Mouse (Mus musculus) ES-E14 (cell line): Measurements from ENCODE around the gene Spop. TPM values are rescaled to one million over a fixed set of nuclear protein-coding genes. Genes with fewer than 3 reads are reported as not detected.

Source experiments
- DNase-seq: peaks from one replicate; pipeline ENCODE4 v3.0.0-alpha.2; 2013; ENCODE audit warnings: low read depth, low spot score
- H3K27ac ChIP-seq: 2 replicates; pipeline ENCODE4 v1.5.1; 2012; ENCODE audit warnings: low read depth, mild to moderate bottlenecking, low read length, moderate library complexity, mixed read lengths; ENCODE audit not compliant: poor library complexity, insufficient read depth, severe bottlenecking
- H3K36me3 ChIP-seq: 2 replicates; pipeline ENCODE4 v1.6.1; 2012; ENCODE audit warnings: mild to moderate bottlenecking, low read length, moderate library complexity, mixed read lengths; ENCODE audit not compliant: control insufficient read depth, poor library complexity, insufficient read depth, severe bottlenecking
- H3K4me1 ChIP-seq, 2 experiments: fragments of 150-350 bp in 1 of 2; sonication (generic) in 1 of 2; 2 replicates each; pipeline ENCODE4 v1.6.1; 2012; ENCODE audit warnings: low read length in 2 of 2, mild to moderate bottlenecking in 1 of 2, mixed read lengths in 1 of 2; ENCODE audit not compliant: control insufficient read depth in 2 of 2, insufficient read depth in 2 of 2, poor library complexity in 1 of 2
- H3K4me3 ChIP-seq, 2 experiments: fragments of 150-350 bp in 1 of 2; sonication (generic) in 1 of 2; 2 replicates each; pipeline ENCODE4 v1.5.1; 2012; ENCODE audit warnings: low read length in 2 of 2, low read depth in 1 of 2, mild to moderate bottlenecking in 1 of 2, mixed read lengths in 1 of 2; ENCODE audit not compliant: insufficient read depth in 1 of 2, poor library complexity in 1 of 2, severe bottlenecking in 1 of 2
- H3K9ac ChIP-seq: 2 replicates; pipeline ENCODE4 v1.6.1; 2012; ENCODE audit warnings: low read depth, mild to moderate bottlenecking, low read length, mixed read lengths; ENCODE audit not compliant: poor library complexity, insufficient read depth, severe bottlenecking
- H3K9me3 ChIP-seq: fragments of 150-350 bp; sonication (generic); 2 replicates; pipeline ENCODE4 v1.6.1; 2012; ENCODE audit warnings: low read depth, mild to moderate bottlenecking, low read length; ENCODE audit not compliant: control insufficient read depth, insufficient read depth
- CHD2 ChIP-seq: IDR thresholded peaks from 2 replicates; pipeline ENCODE4 v1.6.1; 2014; ENCODE audit warnings: mild to moderate bottlenecking, low read depth, low read length, inconsistent platforms
- HCFC1 ChIP-seq: IDR thresholded peaks from 2 replicates; pipeline ENCODE4 v1.6.1; 2012; ENCODE audit warnings: low read length, inconsistent platforms, borderline replicate concordance; ENCODE audit not compliant: insufficient read depth
- MAFK ChIP-seq: IDR thresholded peaks from 2 replicates; pipeline ENCODE4 v1.6.1; 2014; ENCODE audit warnings: mild to moderate bottlenecking, low read depth, low read length, inconsistent platforms; ENCODE audit not compliant: insufficient read depth
- ZC3H11A ChIP-seq: IDR thresholded peaks from 2 replicates; pipeline ENCODE4 v1.6.1; 2012; ENCODE audit warnings: low read depth, mild to moderate bottlenecking, inconsistent platforms, low read length, borderline replicate concordance
- ZNF384 ChIP-seq: IDR thresholded peaks from 2 replicates; pipeline ENCODE4 v1.6.1; 2012; ENCODE audit warnings: low read depth, low read length, inconsistent platforms
- in situ Hi-C, 2 experiments: fragments of 600-800 bp; cut with MboI; formaldehyde crosslinking; loops; one replicate each; pipeline ENCODE4 v1.15.1; 2025; ENCODE audit warnings: low sequenced_read_pairs in 2 of 2, inconsistent platforms in 1 of 2; ENCODE audit not compliant: unreplicated experiment in 2 of 2
- total RNA-seq: library from RNA; depleted of rRNA; stranded (reverse); fragments of 300-350 nt; gene quantifications from 2 replicates; pipeline ENCODE4 v1.2.3, GENCODE M21; 2012

The Spop gene
- total RNA-seq, 1 experiment = 30.8 TPM

GRCm38 (mm10) chr11:95371182-95371581 lies 42.7 kb upstream of the Spop start:
- no peak overlapping the region for H3K4me3 ChIP-seq
- H3K4me1 ChIP-seq = peaks cover 0 to 1% of the 10 kb centered on the region in 2 experiments; a peak in 1 of 4 replicates
- no peak overlapping the region for H3K9ac ChIP-seq
- peaks cover 31% of the 10 kb centered on the region for H3K36me3 ChIP-seq
- in situ Hi-C loops = no loop called here
- TF ChIP-seq HCFC1 (no peak), ZNF384 (0 out of 2 replicates have a peak, but pooled peaks have one; percentile 60)
- no peaks in the 10 kb centered on the region for H3K9me3 ChIP-seq
- H3K27ac ChIP-seq = no peak overlapping the region
- DNase-seq = no peak

- peaks cover 39% of the 10 kb centered on the region for H3K36me3 ChIP-seq
- H3K4me3 ChIP-seq = no peak overlapping the region
- no peak overlapping the region for H3K9ac ChIP-seq
- no peak overlapping the region for H3K27ac ChIP-seq
- H3K4me1 ChIP-seq = no peaks in the 10 kb centered on the region
- no peak for TF ChIP-seq ZNF384
- TF ChIP-seq CHD2 = no peak
- no peak for TF ChIP-seq ZC3H11A
- in situ Hi-C loops = no loop called here
- no peak for DNase-seq
- H3K9me3 ChIP-seq = no peaks in the 10 kb centered on the region
Measured at GRCm38 (mm10) chr11:95378926-95379325, 35.0 kb upstream of the Spop start.

DNA sequence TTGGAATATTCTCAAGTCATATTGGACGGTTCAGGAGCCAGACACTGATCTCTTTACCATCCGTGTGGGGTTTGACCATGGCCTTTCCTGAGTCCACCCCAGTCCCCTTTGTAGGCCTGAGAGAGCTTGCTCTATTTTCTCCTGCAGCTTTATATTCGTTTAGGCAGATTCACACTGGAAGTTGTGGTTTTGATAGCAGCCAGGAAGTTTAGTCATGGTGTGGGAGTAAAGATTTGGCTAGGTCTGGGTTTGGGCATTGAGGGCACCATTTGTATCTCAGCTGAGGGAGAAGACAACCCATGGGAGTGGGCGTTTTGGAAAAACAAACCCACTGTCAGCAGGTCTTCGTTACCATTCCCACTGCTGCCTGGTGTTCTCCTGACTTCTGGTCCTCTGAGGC lies 34.3 kb upstream of the Spop start:
- no peak overlapping the region for H3K27ac ChIP-seq
- no peak overlapping the region for H3K9ac ChIP-seq
- peaks cover 39% of the 10 kb centered on the region for H3K36me3 ChIP-seq
- no peaks in the 10 kb centered on the region for H3K9me3 ChIP-seq
- in situ Hi-C loops = no loop called here
- H3K4me3 ChIP-seq = no peak overlapping the region
- H3K4me1 ChIP-seq = no peaks in the 10 kb centered on the region
- TF ChIP-seq HCFC1 (no peak), ZNF384 (no peak), ZC3H11A (no peak), CHD2 (no peak), MAFK (no peak)
- no peak for DNase-seq

- peaks cover 30% of the 10 kb centered on the region for H3K36me3 ChIP-seq
- H3K27ac ChIP-seq = no peak overlapping the region
- no peaks in the 10 kb centered on the region for H3K4me1 ChIP-seq
- no peak for DNase-seq
- H3K9me3 ChIP-seq = no peaks in the 10 kb centered on the region
- no peak overlapping the region for H3K9ac ChIP-seq
- in situ Hi-C loops = no loop called here
- no peak for TF ChIP-seq ZNF384
- TF ChIP-seq ZC3H11A = no peak
- TF ChIP-seq HCFC1 = no peak
- no peak for TF ChIP-seq CHD2
- no peak for TF ChIP-seq MAFK
- no peak overlapping the region for H3K4me3 ChIP-seq
Measured at GRCm38 (mm10) chr11:95380711-95381110, 33.2 kb upstream of the Spop start.

DNA sequence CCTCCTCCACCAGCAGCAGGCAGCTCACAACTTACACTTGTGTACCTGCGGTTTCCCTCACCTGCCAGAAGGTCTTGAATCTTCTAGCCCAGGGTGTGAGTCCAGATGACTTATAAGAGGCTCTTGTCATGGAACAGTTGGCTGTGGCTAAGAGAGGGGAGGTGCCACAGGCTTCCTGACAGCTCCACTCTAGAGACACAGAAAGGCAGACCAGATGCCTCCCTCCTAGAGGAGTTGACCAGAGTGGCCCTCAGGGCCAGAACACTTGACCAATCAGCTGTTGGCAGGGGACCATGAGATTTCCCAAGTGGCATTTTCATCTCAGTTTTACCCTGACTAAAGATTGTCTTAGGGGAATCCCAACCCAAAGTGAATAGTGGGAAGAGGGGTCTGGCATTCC lies 32.7 kb upstream of the Spop start:
- Histone ChIP-seq H3K4me1 (no peaks in the 10 kb centered on the region), H3K27ac (no peak overlapping the region), H3K4me3 (no peak overlapping the region), H3K9me3 (no peaks in the 10 kb centered on the region), H3K36me3 (peaks cover 26% of the 10 kb centered on the region), H3K9ac (no peak overlapping the region)
- in situ Hi-C loops = no loop called here
- DNase-seq = no peak
- TF ChIP-seq HCFC1 (no peak), ZNF384 (no peak), ZC3H11A (no peak), MAFK (no peak), CHD2 (no peak)
